Mouse (Mus musculus): Measurements from ENCODE around the gene Orm1. TPM values are rescaled to one million over a fixed set of nuclear protein-coding genes. Genes with fewer than 3 reads are reported as not detected.

The Orm1 gene
- polyA plus RNA-seq, 1 experiment from 2014 or later, result 0.23 TPM

GRCm38 (mm10) chr4:63371890-63372289 lies 27.5 kb downstream of the Orm1 start:
- H3K4me2 ChIP-seq (ENCODE audit: low read depth, low read length), result no peak overlapping the region
- no peaks in the 10 kb centered on the region; the same call in none of the 2 replicates for H3K36me3 ChIP-seq (ENCODE audit: control insufficient read depth, insufficient read depth, low read length)
- H3K9me3 ChIP-seq (replicated peaks; ENCODE audit: control insufficient read depth, low read length), result no peaks in the 10 kb centered on the region
- WGBS, result 58% methylated on average over 3 of the region's 3 CpGs
- H3K27me3 ChIP-seq (ENCODE audit: control insufficient read depth, insufficient read depth, low read length), result no peaks in the 10 kb centered on the region
- H3K4me1 ChIP-seq (ENCODE audit: control insufficient read depth, insufficient read depth, low read length), result peaks cover 14% of the 10 kb centered on the region
- ATAC-seq (ENCODE audit: insufficient read depth, low FRiP score), result no peak
- no peak overlapping the region for H3K4me3 ChIP-seq (replicated peaks; ENCODE audit: low read length)
- H3K9ac ChIP-seq (ENCODE audit: low read length), result no peak overlapping the region
- H3K27ac ChIP-seq (ENCODE audit: low read length), result no peak overlapping the region

- Histone ChIP-seq H3K9ac (ENCODE audit: low read length) (no peak overlapping the region), H3K36me3 (ENCODE audit: control insufficient read depth, insufficient read depth, low read length) (peaks cover 5% of the 10 kb centered on the region; the same call in 1 of the 2 replicates), H3K4me1 (ENCODE audit: control insufficient read depth, insufficient read depth, low read length) (peaks cover 14% of the 10 kb centered on the region), H3K27me3 (ENCODE audit: control insufficient read depth, insufficient read depth, low read length) (no peaks in the 10 kb centered on the region), H3K4me2 (ENCODE audit: low read depth, low read length) (no peak overlapping the region), H3K27ac (ENCODE audit: low read length) (no peak overlapping the region), H3K4me3 (replicated peaks; ENCODE audit: low read length) (no peak overlapping the region), H3K9me3 (replicated peaks; ENCODE audit: control insufficient read depth, low read length) (no peaks in the 10 kb centered on the region)
- ATAC-seq (ENCODE audit: insufficient read depth, low FRiP score), result no peak
- WGBS, result 85% methylated on average over 8 of the region's 8 CpGs
Observed at GRCm38 (mm10) chr4:63373404-63373803, 29.0 kb downstream of the Orm1 start.

- 76% methylated on average over 12 of the region's 12 CpGs for WGBS
- no peak overlapping the region for H3K4me3 ChIP-seq (replicated peaks; ENCODE audit: low read length)
- H3K4me1 ChIP-seq (ENCODE audit: control insufficient read depth, insufficient read depth, low read length), result peaks cover 14% of the 10 kb centered on the region
- no peak overlapping the region for H3K9ac ChIP-seq (ENCODE audit: low read length)
- no peak overlapping the region for H3K27ac ChIP-seq (ENCODE audit: low read length)
- no peaks in the 10 kb centered on the region for H3K9me3 ChIP-seq (replicated peaks; ENCODE audit: control insufficient read depth, low read length)
- H3K36me3 ChIP-seq (ENCODE audit: control insufficient read depth, insufficient read depth, low read length), result peaks cover 7% of the 10 kb centered on the region; the same call in 1 of the 2 replicates
- H3K4me2 ChIP-seq (ENCODE audit: low read depth, low read length), result no peak overlapping the region
- H3K27me3 ChIP-seq (ENCODE audit: control insufficient read depth, insufficient read depth, low read length), result no peaks in the 10 kb centered on the region
- ATAC-seq (ENCODE audit: insufficient read depth, low FRiP score), result no peak; the same call in 1 of the 2 replicates
Observed at GRCm38 (mm10) chr4:63374331-63374730, 30.0 kb downstream of the Orm1 start.

GRCm38 (mm10) chr4:63375367-63375766 lies 31.0 kb downstream of the Orm1 start:
- H3K36me3 ChIP-seq (ENCODE audit: control insufficient read depth, insufficient read depth, low read length), result peaks cover 12% of the 10 kb centered on the region; the same call in 1 of the 2 replicates
- WGBS, result 47% methylated on average over 1 of the region's 1 CpGs

GRCm38 (mm10) chr4:63377483-63377882 lies 33.1 kb downstream of the Orm1 start:
- H3K27me3 ChIP-seq (ENCODE audit: control insufficient read depth, insufficient read depth, low read length), result no peaks in the 10 kb centered on the region
- H3K9me3 ChIP-seq (replicated peaks; ENCODE audit: control insufficient read depth, low read length), result no peaks in the 10 kb centered on the region
- ATAC-seq (ENCODE audit: insufficient read depth, low FRiP score), result no peak
- H3K9ac ChIP-seq (ENCODE audit: low read length), result no peak overlapping the region
- no peak overlapping the region for H3K27ac ChIP-seq (ENCODE audit: low read length)
- no peak overlapping the region for H3K4me3 ChIP-seq (replicated peaks; ENCODE audit: low read length)
- WGBS, result 74% methylated on average over 7 of the region's 7 CpGs
- H3K36me3 ChIP-seq (ENCODE audit: control insufficient read depth, insufficient read depth, low read length), result peaks cover 18% of the 10 kb centered on the region; the same call in 1 of the 2 replicates
- H3K4me2 ChIP-seq (ENCODE audit: low read depth, low read length), result no peak overlapping the region
- H3K4me1 ChIP-seq (ENCODE audit: control insufficient read depth, insufficient read depth, low read length), result peaks cover 14% of the 10 kb centered on the region

More at GRCm38 (mm10) chr4:63375367-63375766, 31.0 kb downstream of the Orm1 start:
- Histone ChIP-seq H3K4me2 (ENCODE audit: low read depth, low read length) (no peak overlapping the region), H3K27me3 (ENCODE audit: control insufficient read depth, insufficient read depth, low read length) (no peaks in the 10 kb centered on the region), H3K4me1 (ENCODE audit: control insufficient read depth, insufficient read depth, low read length) (peaks cover 14% of the 10 kb centered on the region), H3K4me3 (replicated peaks; ENCODE audit: low read length) (no peak overlapping the region), H3K9ac (ENCODE audit: low read length) (0 out of 2 replicates have a peak overlapping the region, but pooled peaks have one; percentile 17), H3K27ac (ENCODE audit: low read length) (no peak overlapping the region), H3K9me3 (replicated peaks; ENCODE audit: control insufficient read depth, low read length) (no peaks in the 10 kb centered on the region)
- ATAC-seq (ENCODE audit: insufficient read depth, low FRiP score), result peak; percentile 45; the same call in 1 of the 2 replicates

- Histone ChIP-seq H3K4me2 (ENCODE audit: low read depth, low read length) (no peak overlapping the region), H3K27ac (ENCODE audit: low read length) (no peak overlapping the region), H3K27me3 (ENCODE audit: control insufficient read depth, insufficient read depth, low read length) (no peaks in the 10 kb centered on the region), H3K4me3 (replicated peaks; ENCODE audit: low read length) (no peak overlapping the region), H3K4me1 (ENCODE audit: control insufficient read depth, insufficient read depth, low read length) (no peaks in the 10 kb centered on the region), H3K36me3 (ENCODE audit: control insufficient read depth, insufficient read depth, low read length) (peaks cover 14% of the 10 kb centered on the region; the same call in 1 of the 2 replicates), H3K9ac (ENCODE audit: low read length) (no peak overlapping the region), H3K9me3 (replicated peaks; ENCODE audit: control insufficient read depth, low read length) (no peaks in the 10 kb centered on the region)
- no peak for ATAC-seq (ENCODE audit: insufficient read depth, low FRiP score)
- 86% methylated on average over 4 of the region's 4 CpGs for WGBS
Observed at GRCm38 (mm10) chr4:63382676-63383369, 38.5 kb downstream of the Orm1 start.

- WGBS, result 94% methylated on average over 12 of the region's 12 CpGs
Observed at GRCm38 (mm10) chr4:63383474-63383873, 39.1 kb downstream of the Orm1 start.

GRCm38 (mm10) chr4:63384262-63384661 lies 39.9 kb downstream of the Orm1 start:
- WGBS, result 89% methylated on average over 4 of the region's 4 CpGs
- H3K36me3 ChIP-seq (ENCODE audit: control insufficient read depth, insufficient read depth, low read length), result peaks cover 11% of the 10 kb centered on the region; the same call in 1 of the 2 replicates
- H3K27me3 ChIP-seq (ENCODE audit: control insufficient read depth, insufficient read depth, low read length), result no peaks in the 10 kb centered on the region
- H3K4me3 ChIP-seq (replicated peaks; ENCODE audit: low read length), result no peak overlapping the region
- H3K4me1 ChIP-seq (ENCODE audit: control insufficient read depth, insufficient read depth, low read length), result no peaks in the 10 kb centered on the region; the same call in 1 of the 2 replicates
- H3K9me3 ChIP-seq (replicated peaks; ENCODE audit: control insufficient read depth, low read length), result no peaks in the 10 kb centered on the region
- no peak overlapping the region for H3K9ac ChIP-seq (ENCODE audit: low read length)
- ATAC-seq (ENCODE audit: insufficient read depth, low FRiP score), result no peak
- no peak overlapping the region for H3K27ac ChIP-seq (ENCODE audit: low read length)
- no peak overlapping the region for H3K4me2 ChIP-seq (ENCODE audit: low read depth, low read length)

More at GRCm38 (mm10) chr4:63383474-63383873, 39.1 kb downstream of the Orm1 start:
- no peak overlapping the region for H3K4me3 ChIP-seq (replicated peaks; ENCODE audit: low read length)
- peaks cover 12% of the 10 kb centered on the region; the same call in 1 of the 2 replicates for H3K36me3 ChIP-seq (ENCODE audit: control insufficient read depth, insufficient read depth, low read length)
- no peak overlapping the region for H3K27ac ChIP-seq (ENCODE audit: low read length)
- ATAC-seq (ENCODE audit: insufficient read depth, low FRiP score), result no peak
- H3K9me3 ChIP-seq (replicated peaks; ENCODE audit: control insufficient read depth, low read length), result no peaks in the 10 kb centered on the region
- H3K4me1 ChIP-seq (ENCODE audit: control insufficient read depth, insufficient read depth, low read length), result no peaks in the 10 kb centered on the region
- no peak overlapping the region for H3K9ac ChIP-seq (ENCODE audit: low read length)
- no peaks in the 10 kb centered on the region for H3K27me3 ChIP-seq (ENCODE audit: control insufficient read depth, insufficient read depth, low read length)
- no peak overlapping the region for H3K4me2 ChIP-seq (ENCODE audit: low read depth, low read length)

- H3K4me3 ChIP-seq (replicated peaks; ENCODE audit: low read length), result no peak overlapping the region
- H3K36me3 ChIP-seq (ENCODE audit: control insufficient read depth, insufficient read depth, low read length), result 0 out of 2 replicates have a peak, but pooled peaks cover 6% of the 10 kb centered on the region
- H3K9ac ChIP-seq (ENCODE audit: low read length), result no peak overlapping the region
- no peaks in the 10 kb centered on the region for H3K9me3 ChIP-seq (replicated peaks; ENCODE audit: control insufficient read depth, low read length)
- WGBS, result 82% methylated on average over 3 of the region's 3 CpGs
- H3K27ac ChIP-seq (ENCODE audit: low read length), result no peak overlapping the region
- H3K27me3 ChIP-seq (ENCODE audit: control insufficient read depth, insufficient read depth, low read length), result no peaks in the 10 kb centered on the region
- H3K4me1 ChIP-seq (ENCODE audit: control insufficient read depth, insufficient read depth, low read length), result no peaks in the 10 kb centered on the region; the same call in 1 of the 2 replicates
- ATAC-seq (ENCODE audit: insufficient read depth, low FRiP score), result no peak
- no peak overlapping the region for H3K4me2 ChIP-seq (ENCODE audit: low read depth, low read length)
Observed at GRCm38 (mm10) chr4:63385253-63385652, 40.9 kb downstream of the Orm1 start.
